Mouse (Mus musculus) kidney, embryonic 14.5 days (tissue): ENCODE measurements around the gene Cks1b. TPM values are rescaled to one million over a fixed set of nuclear protein-coding genes. Genes with fewer than 3 reads are reported as not detected.

Experiments used
- ATAC-seq: fragments of 200-750 bp; cut with Nextera tagmentation; 2 replicates; pipeline ENCODE4 v1.8.0; 2017; ENCODE audit warnings: moderate number of reproducible peaks, mild to moderate bottlenecking, moderate TSS enrichment, moderate library complexity; ENCODE audit not compliant: low FRiP score, low TSS enrichment
- H3K27ac ChIP-seq: fragments of 300-500 bp; sonication (generic); 2 replicates; pipeline ENCODE4 v1.5.1; 2014; ENCODE audit warnings: low read depth, mild to moderate bottlenecking, low read length, moderate library complexity, mixed read lengths
- H3K27me3 ChIP-seq: fragments of 300-500 bp; sonication (generic); 2 replicates; pipeline ENCODE4 v1.6.1; 2014; ENCODE audit warnings: mild to moderate bottlenecking, low read length; ENCODE audit not compliant: control insufficient read depth, insufficient read depth
- H3K36me3 ChIP-seq: fragments of 300-500 bp; sonication (generic); 2 replicates; pipeline ENCODE4 v1.6.1; 2014; ENCODE audit warnings: low read length, mixed read lengths; ENCODE audit not compliant: control insufficient read depth, insufficient read depth
- H3K4me1 ChIP-seq: fragments of 300-500 bp; sonication (generic); 2 replicates; pipeline ENCODE4 v1.6.1; 2014; ENCODE audit warnings: low read length, mixed read lengths; ENCODE audit not compliant: control insufficient read depth, insufficient read depth
- H3K4me2 ChIP-seq: fragments of 300-500 bp; sonication (generic); replicated peaks from 2 replicates; pipeline ENCODE4 v1.6.1; 2014; ENCODE audit warnings: low read depth, mild to moderate bottlenecking, low read length
- H3K4me3 ChIP-seq: fragments of 300-500 bp; sonication (generic); 2 replicates; pipeline ENCODE4 v1.5.1; 2014; ENCODE audit warnings: mild to moderate bottlenecking, low read length
- H3K9ac ChIP-seq: fragments of 300-500 bp; sonication (generic); 2 replicates; pipeline ENCODE4 v1.6.1; 2014; ENCODE audit warnings: low read depth, mild to moderate bottlenecking, low read length, moderate library complexity
- H3K9me3 ChIP-seq: fragments of 300-500 bp; sonication (generic); 2 replicates; pipeline ENCODE4 v1.6.1; 2016; ENCODE audit warnings: low read length; ENCODE audit not compliant: control insufficient read depth
- WGBS: fragments of 180-500 bp; shearing (Covaris S2); extraction: QIAGEN DNeasy Blood & Tissue Kit; methylation state at CpG from one replicate; pipeline ENCODE4 v1.1.7; 2014; 5-methylcytosine and 5-hydroxymethylcytosine counted together
- polyA plus RNA-seq: library from polyadenylated mRNA; unstranded; fragments of >200 nt; fragmentation: Nextera tagmentation; extraction: Ambion mirVana; gene quantifications from 2 replicates; pipeline ENCODE4 v1.2.1, GENCODE M21; 2014

The Cks1b gene
- polyA plus RNA-seq: 632 and 773 TPM in 2 replicates

DNA sequence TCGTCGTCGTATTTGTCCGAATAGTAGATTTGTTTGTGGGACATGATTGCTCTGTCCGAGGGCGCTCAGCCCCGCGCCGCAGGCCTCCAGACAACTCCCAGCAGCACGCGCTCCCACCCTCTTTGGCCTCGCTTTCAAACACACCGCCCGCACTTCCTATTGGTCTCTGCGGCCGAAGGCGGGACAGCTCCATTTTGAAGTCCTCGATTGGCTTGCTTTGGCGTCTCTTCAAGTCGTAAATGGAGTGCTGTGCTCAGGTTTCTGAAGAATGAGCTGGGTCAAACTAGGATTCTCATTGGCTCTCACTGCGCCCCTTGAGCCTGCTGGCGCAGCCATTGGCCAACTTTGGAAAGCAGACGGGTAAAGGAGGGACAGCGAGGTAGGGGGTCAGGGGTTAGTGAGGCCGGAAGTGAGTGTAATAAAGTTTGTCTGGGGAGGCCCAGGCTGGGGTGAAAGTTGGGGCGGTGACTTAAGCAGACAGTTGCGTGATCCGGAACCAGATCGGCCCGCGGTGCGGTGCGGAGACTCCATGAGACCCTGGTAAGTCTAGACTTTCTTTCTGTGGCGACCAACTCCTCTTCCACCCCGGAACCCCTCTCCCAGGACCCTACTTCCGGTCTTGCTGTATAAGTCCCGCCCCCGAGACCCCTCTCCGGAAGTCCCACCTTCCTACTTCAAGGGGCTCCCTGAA is at the start of gene Cks1b, which contains the start of gene Shc1:
Cks1b (minus strand) TSS at position 214 of the 691 bp plus-strand sequence.
Shc1 (plus strand) TSS at position 274 of the 691 bp plus-strand sequence.
- H3K9me3 ChIP-seq: no peaks in the 10 kb centered on the region
- peak within 1 kb of the TSS; percentile 80 for H3K4me3 ChIP-seq
- under 1% methylated on average over 39 of the region's 39 CpGs for WGBS
- H3K27me3 ChIP-seq: no peaks in the 10 kb centered on the region
- ATAC-seq: peak; percentile 92
- peak within 1 kb of the TSS; percentile 93 for H3K4me2 ChIP-seq
- H3K9ac ChIP-seq: peak within 1 kb of the TSS; percentile 70
- H3K27ac ChIP-seq: peak within 1 kb of the TSS; percentile 99
- peaks cover 41% of the 10 kb centered on the region for H3K4me1 ChIP-seq
- peaks cover 36% of the 10 kb centered on the region for H3K36me3 ChIP-seq

DNA sequence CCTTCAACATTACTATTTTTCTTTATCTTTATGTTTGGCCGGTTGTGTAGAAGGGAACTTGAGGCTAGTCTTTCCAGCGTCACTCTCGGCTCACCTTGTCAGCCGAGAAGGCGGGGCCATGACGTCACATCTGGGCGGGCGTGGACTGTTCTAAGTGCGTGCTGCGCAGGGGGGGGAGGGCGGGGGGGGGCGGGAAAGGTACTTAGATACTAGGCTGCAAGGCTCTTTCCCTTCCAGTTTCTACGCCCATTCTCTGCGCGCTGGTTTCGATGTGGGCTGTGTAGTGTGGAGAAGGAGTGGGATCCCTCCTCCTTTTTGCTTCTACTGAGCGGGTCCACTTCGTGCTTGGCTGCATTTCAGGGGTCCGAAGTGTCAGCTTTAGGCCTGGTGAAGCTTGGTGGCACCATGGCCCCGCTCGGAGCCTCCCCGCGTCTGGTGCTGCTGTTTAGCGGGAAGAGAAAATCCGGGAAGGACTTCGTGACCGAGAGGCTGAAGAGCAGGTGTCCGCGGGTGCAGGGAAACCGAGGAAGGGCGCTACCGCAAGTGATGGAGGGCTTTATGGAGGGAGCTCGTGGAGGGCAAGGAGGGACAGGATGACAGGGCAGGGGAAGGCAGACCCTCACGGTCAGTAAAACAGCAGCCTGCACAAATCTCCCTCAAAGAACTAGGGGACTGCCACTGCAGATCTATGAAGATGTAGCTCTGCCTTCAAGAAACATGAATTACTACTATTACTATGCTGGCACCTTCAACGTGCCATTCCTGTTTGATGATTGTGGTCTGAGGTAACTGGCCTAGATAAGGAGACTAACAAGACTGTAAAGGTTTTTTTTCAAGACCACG is 41.0 kb upstream of the Cks1b start:
- ATAC-seq: peak; percentile 88
- WGBS: 1% methylated on average over 34 of the region's 36 CpGs
- Histone ChIP-seq H3K9me3 (no peaks in the 10 kb centered on the region), H3K4me3 (peak overlapping the region; percentile 68), H3K4me2 (peak overlapping the region; percentile 59), H3K9ac (peak overlapping the region; percentile 72), H3K27me3 (no peaks in the 10 kb centered on the region), H3K36me3 (no peaks in the 10 kb centered on the region), H3K27ac (peak overlapping the region; percentile 79), H3K4me1 (peaks cover 6% of the 10 kb centered on the region; the same call in 1 of the 2 replicates)

DNA sequence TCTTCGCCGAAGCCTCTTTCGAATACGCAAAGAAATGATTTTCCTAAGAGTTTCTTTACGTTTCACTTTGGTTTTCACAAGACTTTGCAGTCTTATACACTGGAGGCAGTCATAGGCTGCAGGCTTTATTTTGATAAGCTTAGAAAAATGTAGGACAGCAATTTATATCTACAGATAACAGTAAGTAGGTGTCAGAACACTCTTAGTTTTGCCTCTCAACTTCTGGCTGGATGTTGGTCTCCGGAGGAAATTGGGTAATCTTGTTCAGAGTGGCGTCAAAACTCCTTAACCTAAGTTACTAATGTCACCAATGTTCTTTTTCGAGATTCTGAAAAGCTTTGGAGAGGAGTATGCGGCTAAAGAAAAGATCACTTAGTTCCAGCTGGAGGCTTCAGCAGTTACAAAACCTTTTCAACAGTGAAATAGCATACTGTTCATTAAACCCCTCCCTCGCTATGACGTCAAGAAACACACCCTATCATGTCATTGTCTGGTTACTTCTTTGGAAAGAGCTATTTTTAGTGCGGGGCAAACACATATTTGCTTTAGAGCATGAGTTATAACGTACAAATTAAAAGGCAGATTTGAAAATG is 40.3 kb upstream of the Cks1b start:
- H3K4me2 ChIP-seq: peak overlapping the region; percentile 59
- peak overlapping the region; percentile 68 for H3K4me3 ChIP-seq
- H3K27me3 ChIP-seq: no peaks in the 10 kb centered on the region
- H3K27ac ChIP-seq: peak overlapping the region; percentile 37; the same call in 1 of the 2 replicates
- WGBS: 51% methylated on average over 13 of the region's 13 CpGs
- peak overlapping the region; percentile 72; the same call in 1 of the 2 replicates for H3K9ac ChIP-seq
- H3K4me1 ChIP-seq: peaks cover 6% of the 10 kb centered on the region; the same call in 1 of the 2 replicates
- H3K9me3 ChIP-seq: no peaks in the 10 kb centered on the region
- no peaks in the 10 kb centered on the region for H3K36me3 ChIP-seq
- 0 out of 2 replicates have a peak, but pooled peaks have one; percentile 28 for ATAC-seq

DNA sequence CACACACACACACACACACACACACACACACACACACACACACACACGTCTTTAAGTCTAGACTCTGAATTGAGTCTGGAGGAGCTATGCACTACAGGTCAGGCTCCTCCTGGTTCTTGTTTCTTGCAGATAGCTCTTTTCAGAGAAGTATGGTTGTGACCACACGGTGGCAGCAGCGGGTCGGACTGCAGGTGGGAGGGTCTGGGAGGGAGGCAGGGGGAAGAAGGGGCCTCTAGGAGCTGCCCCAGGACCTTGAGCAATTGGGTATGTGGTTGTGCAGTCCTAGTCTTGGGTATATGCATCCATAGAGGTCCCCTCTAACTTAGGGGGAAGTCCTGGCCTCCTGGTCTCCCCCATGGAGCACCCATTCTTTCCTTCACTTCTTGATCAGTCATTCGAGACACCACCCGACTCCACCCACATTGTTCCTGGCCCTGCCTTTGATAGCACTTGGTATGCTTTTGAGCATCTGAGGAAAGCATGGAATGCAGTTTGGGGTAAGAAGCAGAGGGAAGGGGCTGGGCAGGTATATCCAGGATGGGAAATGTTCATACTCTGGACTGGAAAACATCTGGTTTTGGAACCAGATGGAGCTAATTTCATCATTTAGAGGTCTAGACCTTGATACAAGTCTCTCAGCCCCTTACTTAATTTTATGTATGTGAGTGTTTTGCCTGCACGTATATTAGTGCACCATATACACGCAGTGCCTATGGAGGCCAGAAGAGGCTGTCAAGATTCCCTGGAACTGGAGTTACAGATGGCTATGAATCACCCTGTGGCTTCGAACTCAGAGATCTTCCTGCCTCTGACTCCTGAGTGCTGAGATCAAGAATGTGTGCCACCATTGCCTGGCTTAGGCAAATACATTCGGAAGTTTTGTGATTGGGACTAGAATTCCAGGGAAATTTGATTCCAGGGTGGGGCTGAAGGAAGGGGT is 38.8 kb upstream of the Cks1b start:
- ATAC-seq: peak; percentile 29; the same call in 1 of the 2 replicates
- H3K27me3 ChIP-seq: no peaks in the 10 kb centered on the region
- peaks cover 6% of the 10 kb centered on the region; the same call in 1 of the 2 replicates for H3K4me1 ChIP-seq
- H3K36me3 ChIP-seq: no peaks in the 10 kb centered on the region
- 31% methylated on average over 10 of the region's 10 CpGs for WGBS
- H3K4me3 ChIP-seq: no peak overlapping the region
- H3K27ac ChIP-seq: no peak overlapping the region
- no peak overlapping the region for H3K9ac ChIP-seq
- no peaks in the 10 kb centered on the region for H3K9me3 ChIP-seq
- H3K4me2 ChIP-seq: no peak overlapping the region

DNA sequence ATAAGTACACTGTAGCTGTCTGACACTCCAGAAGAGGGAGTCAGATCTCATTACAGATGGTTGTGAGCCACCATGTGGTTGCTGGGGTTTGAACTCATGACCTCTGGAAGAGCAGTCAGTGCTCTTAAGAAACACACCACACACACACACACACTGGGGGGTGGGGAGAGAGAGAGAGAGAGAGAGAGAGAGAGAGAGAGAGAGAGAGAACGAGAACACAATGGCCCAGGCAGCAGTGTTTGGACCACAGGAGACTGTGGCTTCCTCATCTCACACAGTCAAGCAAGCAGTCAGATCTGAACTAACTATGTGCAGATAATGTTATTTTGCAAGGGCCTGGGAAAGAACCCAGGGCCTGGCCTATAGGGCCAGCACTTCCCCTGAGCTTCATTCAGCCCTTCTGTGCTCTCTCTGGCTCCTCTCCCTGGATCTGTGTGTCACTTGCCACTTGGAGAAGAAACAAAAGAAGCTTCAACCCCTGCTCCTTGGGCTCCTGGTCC is 37.7 kb upstream of the Cks1b start:
- no peak overlapping the region for H3K4me3 ChIP-seq
- no peak overlapping the region for H3K27ac ChIP-seq
- no peak overlapping the region for H3K9ac ChIP-seq
- H3K4me1 ChIP-seq: peaks cover 6% of the 10 kb centered on the region; the same call in 1 of the 2 replicates
- no peak overlapping the region for H3K4me2 ChIP-seq
- no peaks in the 10 kb centered on the region for H3K9me3 ChIP-seq
- ATAC-seq: no peak
- H3K27me3 ChIP-seq: no peaks in the 10 kb centered on the region
- 90% methylated on average over 1 of the region's 1 CpGs for WGBS
- H3K36me3 ChIP-seq: no peaks in the 10 kb centered on the region

DNA sequence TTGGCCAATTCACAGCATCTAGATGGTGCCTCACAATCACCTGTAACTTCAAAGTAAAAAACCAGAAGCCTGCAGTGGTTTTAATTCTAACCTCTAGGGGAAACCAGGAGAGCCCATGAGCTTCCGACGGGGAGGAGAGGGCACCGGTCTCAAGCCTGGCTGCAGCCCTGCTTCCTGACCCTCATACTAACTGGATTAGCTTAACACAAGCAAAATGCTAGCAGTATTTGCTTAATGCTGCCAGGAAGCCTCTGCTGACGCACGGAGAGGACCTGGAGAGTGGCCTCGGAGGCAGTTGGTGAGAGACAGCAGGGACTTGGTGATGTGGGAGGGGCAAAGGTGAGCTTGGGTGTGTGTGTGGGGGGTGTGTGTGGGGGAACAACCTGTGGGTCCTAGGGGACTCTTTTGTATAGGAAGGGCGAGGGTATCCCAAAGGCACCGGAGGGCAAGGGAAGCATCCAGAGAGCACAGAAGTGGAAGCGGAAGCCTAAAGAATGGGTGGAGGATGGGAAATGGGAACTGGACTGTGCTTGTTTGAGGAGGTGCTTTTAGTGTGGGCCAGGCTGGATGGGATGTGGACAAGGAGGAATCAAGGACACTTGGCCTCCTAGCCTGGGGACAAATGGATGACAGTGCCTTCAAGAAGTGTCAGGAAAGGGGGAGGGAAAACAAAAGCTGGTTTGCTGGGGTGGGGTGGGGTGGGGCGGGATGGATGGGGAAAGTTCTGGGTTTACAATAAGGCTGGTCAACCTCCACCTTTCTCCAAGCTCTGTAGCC is 36.4 kb upstream of the Cks1b start, which contains the start of gene Pmvk:
Pmvk (plus strand) TSS at position 141 of the 777 bp plus-strand sequence.
- peaks cover 3% of the 10 kb centered on the region; the same call in 1 of the 2 replicates for H3K4me1 ChIP-seq
- 62% methylated on average over 10 of the region's 10 CpGs for WGBS
- no peak within 1 kb of the TSS for H3K4me2 ChIP-seq
- H3K27me3 ChIP-seq: no peaks in the 10 kb centered on the region
- no peak within 1 kb of the TSS for H3K4me3 ChIP-seq
- no peak for ATAC-seq
- H3K36me3 ChIP-seq: no peaks in the 10 kb centered on the region
- H3K9ac ChIP-seq: no peak within 1 kb of the TSS
- H3K9me3 ChIP-seq: no peaks in the 10 kb centered on the region
- H3K27ac ChIP-seq: no peak within 1 kb of the TSS

DNA sequence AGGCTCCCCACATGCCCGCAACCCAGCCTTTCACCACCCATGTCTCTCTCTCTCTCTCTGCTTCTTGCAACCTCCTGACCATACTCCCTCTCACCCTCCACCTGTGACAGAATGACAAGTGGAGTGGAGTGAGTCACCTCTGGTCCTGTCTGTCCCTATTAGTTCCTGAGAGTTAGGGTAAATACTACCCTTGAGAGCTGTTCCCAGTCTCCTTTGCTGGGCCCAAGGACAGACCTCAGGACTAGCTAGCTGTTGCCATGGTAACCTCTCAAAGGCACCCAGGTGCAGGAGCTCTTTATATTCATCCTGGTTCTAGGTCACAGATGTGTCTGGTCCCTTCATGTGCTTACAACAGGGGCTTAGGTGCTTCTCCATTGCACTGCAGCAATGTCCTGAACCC is 33.7 kb upstream of the Cks1b start:
- Histone ChIP-seq H3K4me2 (no peak overlapping the region), H3K4me3 (no peak overlapping the region), H3K36me3 (peaks cover 4% of the 10 kb centered on the region; the same call in 1 of the 2 replicates), H3K4me1 (peaks cover 4% of the 10 kb centered on the region; the same call in 1 of the 2 replicates), H3K9me3 (no peaks in the 10 kb centered on the region), H3K9ac (no peak overlapping the region), H3K27me3 (no peaks in the 10 kb centered on the region), H3K27ac (no peak overlapping the region)
- 93% methylated on average over 1 of the region's 1 CpGs for WGBS
- ATAC-seq: no peak
